Mouse (Mus musculus) small intestine, adult 2 months (tissue): ENCODE results near the gene Vkorc1. TPM values are rescaled to one million over a fixed set of nuclear protein-coding genes. Genes with fewer than 3 reads are reported as not detected.

Experiments
- H3K27ac ChIP-seq: fragments of 200-500 bp; 2 replicates; pipeline ENCODE4 v1.5.1; 2012; ENCODE audit warnings: low read depth, low read length, control low read depth, inconsistent platforms; ENCODE audit not compliant: insufficient read depth
- H3K27me3 ChIP-seq: fragments of 200-500 bp; 2 replicates; pipeline ENCODE4 v1.6.1; 2012; ENCODE audit warnings: mild to moderate bottlenecking, moderate library complexity, low read length, inconsistent platforms; ENCODE audit not compliant: control insufficient read depth, insufficient read depth
- H3K36me3 ChIP-seq: fragments of 200-500 bp; 2 replicates; pipeline ENCODE4 v1.6.1; 2012; ENCODE audit warnings: mild to moderate bottlenecking, low read length, control low read depth, inconsistent platforms; ENCODE audit not compliant: control insufficient read depth, insufficient read depth
- H3K4me1 ChIP-seq: fragments of 200-500 bp; 2 replicates; pipeline ENCODE4 v1.6.1; 2012; ENCODE audit warnings: low read length, inconsistent platforms, mixed read lengths; ENCODE audit not compliant: control insufficient read depth, insufficient read depth, insufficient read length
- H3K4me3 ChIP-seq: fragments of 200-500 bp; 2 replicates; pipeline ENCODE4 v1.5.1; 2012; ENCODE audit warnings: low read depth, mild to moderate bottlenecking, control low read depth, inconsistent platforms, low read length, moderate library complexity
- CTCF ChIP-seq: fragments of 200-500 bp; IDR thresholded peaks from 2 replicates; pipeline ENCODE4 v1.5.1; 2012; ENCODE audit warnings: low read depth, mild to moderate bottlenecking, control low read depth, inconsistent platforms, low read length, moderate library complexity, mixed read lengths; ENCODE audit not compliant: insufficient replicate concordance, insufficient read length; ENCODE audit errors: extremely low read depth
- POLR2A ChIP-seq: fragments of 200-500 bp; IDR thresholded peaks from 2 replicates; pipeline ENCODE4 v1.6.1; 2012; ENCODE audit warnings: low read depth, mild to moderate bottlenecking, control low read depth, inconsistent platforms, low read length, moderate library complexity
- WGBS: fragments of 180-500 bp; shearing (Covaris S2); methylation state at CpG from one replicate; pipeline ENCODE4 v1.1.7; 2018; 5-methylcytosine and 5-hydroxymethylcytosine counted together
- polyA plus RNA-seq: library from polyadenylated mRNA; depleted of rRNA; stranded (reverse); fragments of >200 nt; gene quantifications from 2 replicates; pipeline ENCODE4 v1.2.3, GENCODE M21; 2012

Vkorc1 gene
- polyA plus RNA-seq, 1 experiment: 94.3 TPM

GRCm38 (mm10) chr7:127915293-127915692 lies 19.9 kb upstream of the Vkorc1 start:
- Histone ChIP-seq H3K4me3 (no peak overlapping the region), H3K4me1 (peaks cover 3% of the 10 kb centered on the region; the same call in 1 of the 2 replicates), H3K27me3 (no peaks in the 10 kb centered on the region), H3K27ac (no peak overlapping the region), H3K36me3 (0 out of 2 replicates have a peak, but pooled peaks cover 1% of the 10 kb centered on the region)
- WGBS: 58% methylated on average over 12 of the region's 12 CpGs
- TF ChIP-seq POLR2A (no peak), CTCF (no peak)

- H3K4me3 ChIP-seq: peak overlapping the region; percentile 96
- peaks cover 3% of the 10 kb centered on the region; the same call in 1 of the 2 replicates for H3K4me1 ChIP-seq
- TF ChIP-seq CTCF (no peak), POLR2A (no peak)
- H3K27me3 ChIP-seq: no peaks in the 10 kb centered on the region
- 5% methylated on average over 4 of the region's 4 CpGs for WGBS
- H3K36me3 ChIP-seq: peaks cover 13% of the 10 kb centered on the region
- H3K27ac ChIP-seq: no peak overlapping the region
Observed at GRCm38 (mm10) chr7:127912938-127913337, 17.5 kb upstream of the Vkorc1 start.

- no peaks in the 10 kb centered on the region for H3K27me3 ChIP-seq
- H3K27ac ChIP-seq: peak within 1 kb of the TSS; percentile 80
- peak within 1 kb of the TSS; percentile 96 for H3K4me3 ChIP-seq
- TF ChIP-seq POLR2A (peak; percentile 57), CTCF (no peak)
- WGBS: under 1% methylated on average over 40 of the region's 40 CpGs
- peaks cover 3% of the 10 kb centered on the region; the same call in 1 of the 2 replicates for H3K4me1 ChIP-seq
- H3K36me3 ChIP-seq: peaks cover 17% of the 10 kb centered on the region
Observed at GRCm38 (mm10) chr7:127912190-127912871, 16.9 kb upstream of the Vkorc1 start, which contains the start of gene Kat8. Gene Kat8, plus strand, starts transcription at chr7:127912516.

- H3K4me1 ChIP-seq: peaks cover 10% of the 10 kb centered on the region
- H3K4me3 ChIP-seq: no peak overlapping the region
- TF ChIP-seq CTCF: no peak
- TF ChIP-seq POLR2A: no peak
- 72% methylated on average over 4 of the region's 4 CpGs for WGBS
- no peak overlapping the region for H3K27ac ChIP-seq
- peaks cover 24% of the 10 kb centered on the region for H3K36me3 ChIP-seq
- H3K27me3 ChIP-seq: no peaks in the 10 kb centered on the region
Observed at GRCm38 (mm10) chr7:127908656-127909055, 13.2 kb upstream of the Vkorc1 start.

GRCm38 (mm10) chr7:127907939-127908338 lies 12.5 kb upstream of the Vkorc1 start:
- Histone ChIP-seq H3K4me1 (peaks cover 6% of the 10 kb centered on the region), H3K4me3 (no peak overlapping the region), H3K27me3 (no peaks in the 10 kb centered on the region), H3K27ac (no peak overlapping the region), H3K36me3 (peaks cover 24% of the 10 kb centered on the region)
- no peak for TF ChIP-seq CTCF
- no peak for TF ChIP-seq POLR2A
- WGBS: 92% methylated on average over 12 of the region's 12 CpGs

- peaks cover 22% of the 10 kb centered on the region for H3K36me3 ChIP-seq
- H3K27ac ChIP-seq: peak within 1 kb of the TSS; percentile 36
- no peaks in the 10 kb centered on the region for H3K27me3 ChIP-seq
- TF ChIP-seq POLR2A (peak; percentile 64), CTCF (no peak)
- H3K4me3 ChIP-seq: peak within 1 kb of the TSS; percentile 94
- H3K4me1 ChIP-seq: peaks cover 15% of the 10 kb centered on the region
- 5% methylated on average over 38 of the region's 38 CpGs for WGBS
Observed at GRCm38 (mm10) chr7:127903971-127904796, 8.8 kb upstream of the Vkorc1 start, which contains the start of gene Bckdk. Gene Bckdk, plus strand, starts transcription at chr7:127904082.

GRCm38 (mm10) chr7:127901772-127902171 lies 6.4 kb upstream of the Vkorc1 start:
- Histone ChIP-seq H3K27ac (no peak overlapping the region), H3K36me3 (0 out of 2 replicates have a peak, but pooled peaks cover 3% of the 10 kb centered on the region), H3K4me3 (no peak overlapping the region), H3K27me3 (no peaks in the 10 kb centered on the region), H3K4me1 (peaks cover 16% of the 10 kb centered on the region)
- 73% methylated on average over 2 of the region's 2 CpGs for WGBS
- TF ChIP-seq CTCF: no peak
- no peak for TF ChIP-seq POLR2A
